Mouse (Mus musculus): ENCODE data around the gene Xrn1. TPM values are rescaled to one million over a fixed set of nuclear protein-coding genes. Genes with fewer than 3 reads are reported as not detected.

Gene Xrn1
- total and polyA plus RNA-seq, 3 experiments, result 8.1 to 11.9 (median 9.3) TPM

DNA sequence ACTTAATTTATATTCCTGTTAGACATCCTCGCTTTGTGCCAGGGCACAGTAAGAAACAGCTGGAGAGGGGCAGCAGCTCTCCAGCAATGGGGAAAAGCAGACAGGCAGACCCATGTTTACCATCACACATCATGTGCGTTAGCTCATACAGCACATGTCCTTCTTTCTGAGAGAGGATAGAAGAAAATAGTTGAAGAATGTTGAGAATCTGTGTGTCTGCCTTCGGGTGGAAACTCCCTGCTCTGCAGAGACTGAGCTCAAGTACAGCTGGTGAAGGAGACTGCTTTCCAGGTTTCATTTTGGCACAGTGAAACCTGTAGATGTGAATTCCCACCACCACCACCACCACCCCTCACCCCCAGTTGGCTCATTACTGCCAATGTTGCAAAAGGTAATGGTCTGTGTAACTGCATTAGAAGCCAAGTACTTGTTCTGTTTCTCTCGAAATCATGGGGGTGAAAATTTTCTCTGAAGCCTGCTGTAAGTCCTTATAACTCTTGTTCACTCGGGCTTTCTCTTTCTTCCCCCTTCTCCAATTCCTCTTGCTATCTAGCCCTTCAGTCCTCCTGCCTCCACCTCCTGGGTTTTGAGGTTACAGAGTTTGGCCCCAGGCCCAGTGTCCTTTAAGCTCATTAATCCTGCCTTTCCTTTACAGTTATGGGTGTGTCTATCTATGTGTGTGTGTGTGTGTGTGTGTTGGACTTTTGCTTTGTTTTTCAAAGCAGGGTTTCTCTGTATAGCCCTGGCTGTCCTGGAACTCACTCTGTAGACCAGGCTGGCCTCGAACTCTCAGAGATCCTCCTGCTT is 102.1 kb downstream of the Xrn1 start:
- H3K4me1 ChIP-seq (ENCODE audit: control insufficient read depth in 1 of 2, insufficient read depth in 2 of 2), result peaks cover 9 to 18% of the 10 kb centered on the region in 2 experiments; a peak in 2 of 4 replicates
- DNase-seq (ENCODE audit: extremely low read depth), result no peak
- no peaks in the 10 kb centered on the region for H3K27me3 ChIP-seq (replicated peaks)
- H3K9me3 ChIP-seq (replicated peaks; ENCODE audit: low read length), result no peaks in the 10 kb centered on the region
- H3K4me2 ChIP-seq (ENCODE audit: insufficient read depth, low read depth, poor library complexity, severe bottlenecking), result no peak overlapping the region
- no peak overlapping the region for H3K4me3 ChIP-seq (replicated peaks in 1 of 3; ENCODE audit: low read depth in 2 of 3, low read length in 2 of 3, poor library complexity in 1 of 3)
- TF ChIP-seq HCFC1 (IDR thresholded peaks at IDR 0.05; ENCODE audit: low read depth, low read length) (no peak), ETS1 (conservative IDR thresholded peaks at IDR 0.05; ENCODE audit: low read depth, low read length) (no peak), USF1 (IDR thresholded peaks at IDR 0.05; ENCODE audit: low read depth, low read length) (no peak), TCF12 (IDR thresholded peaks at IDR 0.05; ENCODE audit: low read depth, low read length) (no peak), MYC (IDR thresholded peaks at IDR 0.05; ENCODE audit: low read depth, low read length) (no peak), CHD1 (IDR thresholded peaks at IDR 0.05; ENCODE audit: low read depth, low read length) (no peak), PAX5 (IDR thresholded peaks at IDR 0.05; ENCODE audit: low read length) (no peak), POLR2A (IDR thresholded peaks at IDR 0.05; ENCODE audit: low read depth, low read length) (no peak), MEF2A (IDR thresholded peaks at IDR 0.05; ENCODE audit: borderline replicate concordance, low read depth, low read length) (no peak), MXI1 (IDR thresholded peaks at IDR 0.05; ENCODE audit: low read depth, low read length) (no peak), RCOR1 (conservative IDR thresholded peaks at IDR 0.05; ENCODE audit: low read depth, low read length) (no peak), ZC3H11A (IDR thresholded peaks at IDR 0.05; ENCODE audit: low read depth, low read length) (no peak), ELF1 (IDR thresholded peaks at IDR 0.05; ENCODE audit: low read depth, low read length) (no peak), TBP (conservative IDR thresholded peaks at IDR 0.05; ENCODE audit: low read depth, low read length) (no peak), UBTF (IDR thresholded peaks at IDR 0.05; ENCODE audit: low read depth, low read length) (no peak), JUN (IDR thresholded peaks at IDR 0.05; ENCODE audit: insufficient read depth, low read depth, low read length) (no peak), NELFE (IDR thresholded peaks at IDR 0.05; ENCODE audit: low read depth, low read length) (no peak), RAD21 (IDR thresholded peaks at IDR 0.05; ENCODE audit: low read depth, low read length) (no peak), ZNF384 (IDR thresholded peaks at IDR 0.05; ENCODE audit: low read depth, low read length) (no peak)
- no peak overlapping the region for H3K9ac ChIP-seq (ENCODE audit: insufficient read depth, low read depth)
- H3K36me3 ChIP-seq (replicated peaks in 1 of 2; ENCODE audit: control insufficient read depth in 1 of 2, insufficient read depth in 1 of 2, low read length in 1 of 2), result peaks cover 23 to 61% of the 10 kb centered on the region in 2 experiments
- no peaks in the 10 kb centered on the region for H3K79me2 ChIP-seq (replicated peaks; ENCODE audit: control insufficient read depth, extremely low read depth, insufficient read depth, poor library complexity, severe bottlenecking)
- in situ Hi-C loops (cut with MboI; ENCODE audit: low pct_ligation_motif_present, low pct_unique_long_range_greater_than_20kb, low sequenced_read_pairs) (no loop called here), dilution Hi-C loops (cut with MboI; ENCODE audit: extremely low pct_ligation_motif_present, extremely low pct_unique_long_range_greater_than_20kb, low sequenced_read_pairs) (no loop called here)
- no peak overlapping the region for H3K27ac ChIP-seq (ENCODE audit: insufficient read depth, low read depth)
